Mouse (Mus musculus) right cerebral cortex, adult 18-20 months (tissue): ENCODE measurements around the gene Fam89b.

ENCODE experiments used
- DNase-seq: peaks from one replicate; pipeline ENCODE4 v3.0.0; 2022; ENCODE audit warnings: mixed read lengths

Gene Fam89b

DNA sequence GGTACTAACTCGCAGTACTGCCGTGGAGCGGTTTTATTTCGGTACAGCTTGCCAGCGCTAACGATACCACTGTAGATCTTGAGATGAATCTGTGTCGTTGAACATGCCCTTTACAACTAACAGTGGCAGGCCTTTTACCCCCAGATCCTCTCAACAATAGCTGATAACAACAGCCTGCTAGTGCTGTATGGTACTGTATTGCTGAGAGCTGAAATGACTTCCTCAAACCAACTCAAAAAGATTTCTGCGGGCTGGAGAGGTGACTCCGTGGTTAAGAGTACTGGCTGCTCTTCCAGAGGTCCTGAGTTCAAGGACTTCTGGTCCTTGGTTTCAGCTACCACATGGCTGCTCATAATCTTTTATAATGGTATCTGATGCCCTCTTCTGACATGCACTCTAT lies 4.9 kb upstream of the Fam89b start:
- no peak for DNase-seq

GRCm38 (mm10) chr19:5731264-5731978 lies 2.0 kb upstream of the Fam89b start:
- DNase-seq: peak; percentile 94

GRCm38 (mm10) chr19:5730314-5731186 lies 1.1 kb upstream of the Fam89b start:
- DNase-seq: no peak

- peak; percentile 52 for DNase-seq
Measured at GRCm38 (mm10) chr19:5728631-5729443, 616 bp downstream of the Fam89b start.

- DNase-seq: peak; percentile 79
Measured at GRCm38 (mm10) chr19:5727701-5728100, 1.8 kb downstream of the Fam89b start.

GRCm38 (mm10) chr19:5726961-5727578 lies 2.4 kb downstream of the Fam89b start:
- DNase-seq: no peak

DNA sequence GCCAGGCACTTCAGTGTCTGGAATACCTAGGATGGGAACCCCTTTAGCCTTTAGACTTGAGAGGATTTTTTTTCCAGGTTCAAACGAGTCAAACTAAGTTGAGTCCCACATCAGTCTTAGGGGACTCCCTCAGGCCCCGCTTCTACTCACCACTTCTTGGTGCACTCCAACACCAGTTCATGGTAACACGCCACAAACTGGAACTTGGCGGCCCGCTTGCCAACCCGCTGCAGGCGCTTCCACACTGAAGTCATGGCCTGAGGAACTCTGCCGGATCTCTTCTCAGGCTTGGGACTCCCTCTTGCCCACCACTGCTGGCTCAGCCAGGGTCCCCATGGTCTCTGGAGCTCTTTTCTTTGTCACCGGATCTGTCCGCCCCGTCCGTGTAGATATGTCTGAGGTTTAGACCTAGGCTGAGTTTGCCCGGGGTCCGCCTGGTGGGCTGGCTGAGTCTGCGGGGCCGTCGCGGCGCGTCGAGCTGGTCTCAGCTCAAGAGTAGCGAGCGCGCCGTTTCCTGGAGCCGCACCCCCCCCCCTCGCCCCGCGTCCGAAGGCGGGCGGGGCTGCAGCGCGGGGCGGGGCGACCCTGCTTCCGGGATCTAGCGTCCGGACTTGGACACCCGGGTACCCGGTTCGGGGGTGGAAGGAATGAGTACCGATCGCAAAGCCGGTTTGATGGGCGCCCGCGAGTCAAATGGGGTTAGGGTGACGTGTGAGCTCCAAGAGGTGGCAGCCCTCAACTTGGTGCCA lies 3.5 kb downstream of the Fam89b start, which contains the start of gene Ehbp1l1:
Gene Ehbp1l1 (minus strand): TSS at position 551 of the 749 bp plus-strand sequence.
- DNase-seq: no peak

DNA sequence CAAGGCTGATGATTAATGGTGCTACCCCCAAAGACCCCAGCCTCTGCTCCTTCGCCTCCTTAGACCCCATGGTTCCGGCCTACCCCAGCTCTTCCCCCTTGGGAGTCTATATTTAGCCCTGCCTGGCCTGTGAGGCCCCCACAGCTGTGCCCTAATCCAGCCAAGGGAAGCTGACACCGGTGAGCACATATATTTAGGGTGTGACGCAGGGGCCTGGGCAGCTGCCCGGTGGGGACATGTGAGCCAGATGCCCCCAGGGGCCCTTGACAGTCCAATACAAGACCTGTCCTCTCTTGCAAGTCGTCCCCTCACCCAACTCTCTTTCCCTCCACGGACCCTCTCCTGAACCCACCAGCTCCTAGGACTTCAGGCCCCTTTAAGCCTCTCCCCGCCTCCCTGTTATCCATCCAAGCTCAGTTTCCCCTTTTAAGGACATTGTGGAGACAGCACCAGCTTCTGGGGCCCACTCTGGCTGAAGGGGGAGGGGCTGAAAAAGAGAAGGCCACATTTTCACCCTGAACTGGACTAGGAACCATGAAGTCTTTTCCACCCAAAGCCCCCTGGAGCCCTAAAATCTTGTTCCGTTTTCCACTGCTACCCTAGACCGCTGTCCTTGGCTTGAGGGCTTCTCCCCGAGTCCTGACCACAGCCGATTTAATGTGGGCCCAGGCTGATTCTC lies 4.3 kb downstream of the Fam89b start:
- DNase-seq: no peak

DNA sequence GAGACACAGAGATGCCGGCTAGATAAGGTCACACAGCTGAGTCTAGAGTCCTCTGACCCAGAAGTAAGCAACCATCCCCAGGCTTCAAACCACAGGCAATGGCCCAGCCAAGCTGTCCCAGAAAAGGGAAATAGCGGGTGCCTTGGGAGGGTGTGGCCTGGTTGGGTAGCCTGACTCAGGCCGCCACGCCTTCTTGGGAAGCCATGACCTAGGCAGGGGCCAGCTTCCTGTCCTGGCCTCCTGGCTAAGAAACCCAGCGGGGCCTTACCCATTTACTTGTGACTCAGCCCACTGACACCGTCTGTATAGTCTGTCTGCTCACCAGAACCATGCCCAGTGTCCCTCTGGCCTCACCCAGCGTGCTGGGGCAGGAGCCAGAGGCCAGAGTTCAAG lies 4.9 kb downstream of the Fam89b start:
- DNase-seq: no peak

DNA sequence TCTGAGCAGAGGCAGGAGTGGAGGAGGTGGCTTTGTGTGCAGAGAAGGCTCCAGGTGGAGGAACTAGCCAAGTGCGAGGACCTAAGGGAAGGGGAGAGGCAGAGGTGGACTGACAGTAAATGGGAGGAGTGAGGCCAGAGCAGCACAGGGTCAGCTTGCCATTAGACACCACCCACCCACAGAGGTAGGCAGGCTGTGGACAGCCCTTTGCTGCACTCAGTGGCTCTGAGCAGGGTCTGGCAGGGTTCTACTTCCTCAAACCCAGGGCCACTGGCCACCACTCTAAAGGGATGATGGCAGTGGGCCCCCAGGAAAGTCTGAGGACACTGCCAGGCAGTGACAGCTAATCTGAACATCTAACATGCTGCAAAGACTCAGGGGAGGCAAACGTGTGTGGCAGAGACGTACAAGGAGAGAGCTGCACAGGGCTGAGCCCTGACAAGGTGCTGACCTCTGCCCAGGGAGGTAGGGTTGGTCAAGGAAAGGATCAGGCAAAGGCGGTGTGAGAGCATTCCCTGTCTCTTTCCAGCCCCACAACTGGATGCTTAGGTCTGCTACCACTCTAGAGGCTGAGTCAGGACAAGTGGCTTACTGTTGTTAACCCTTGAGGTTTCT lies 5.4 kb downstream of the Fam89b start:
- DNase-seq: no peak

- no peak for DNase-seq
Measured at GRCm38 (mm10) chr19:5722848-5723425, 6.5 kb downstream of the Fam89b start.

DNA sequence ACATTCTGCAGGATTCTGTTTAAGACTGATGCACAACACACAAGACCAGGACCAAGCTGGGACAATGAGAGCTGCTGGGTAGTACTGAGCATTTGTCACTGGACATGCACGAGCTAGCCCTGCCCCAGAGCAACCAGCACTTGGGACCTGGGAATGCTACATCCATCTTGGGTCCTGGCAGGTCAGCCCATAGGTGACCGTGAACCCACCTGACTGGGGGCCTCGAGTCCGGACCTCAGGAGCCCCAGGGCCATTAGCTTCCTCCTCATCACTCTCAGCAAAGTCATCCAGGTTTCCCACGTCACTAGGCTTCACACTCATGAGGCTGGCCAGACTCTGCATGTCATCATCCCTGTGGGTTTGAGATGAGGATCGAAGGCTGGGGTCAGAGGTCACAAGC lies 8.2 kb downstream of the Fam89b start:
- DNase-seq: no peak

- DNase-seq: no peak
Measured at GRCm38 (mm10) chr19:5716955-5717354, 12.5 kb downstream of the Fam89b start.

DNA sequence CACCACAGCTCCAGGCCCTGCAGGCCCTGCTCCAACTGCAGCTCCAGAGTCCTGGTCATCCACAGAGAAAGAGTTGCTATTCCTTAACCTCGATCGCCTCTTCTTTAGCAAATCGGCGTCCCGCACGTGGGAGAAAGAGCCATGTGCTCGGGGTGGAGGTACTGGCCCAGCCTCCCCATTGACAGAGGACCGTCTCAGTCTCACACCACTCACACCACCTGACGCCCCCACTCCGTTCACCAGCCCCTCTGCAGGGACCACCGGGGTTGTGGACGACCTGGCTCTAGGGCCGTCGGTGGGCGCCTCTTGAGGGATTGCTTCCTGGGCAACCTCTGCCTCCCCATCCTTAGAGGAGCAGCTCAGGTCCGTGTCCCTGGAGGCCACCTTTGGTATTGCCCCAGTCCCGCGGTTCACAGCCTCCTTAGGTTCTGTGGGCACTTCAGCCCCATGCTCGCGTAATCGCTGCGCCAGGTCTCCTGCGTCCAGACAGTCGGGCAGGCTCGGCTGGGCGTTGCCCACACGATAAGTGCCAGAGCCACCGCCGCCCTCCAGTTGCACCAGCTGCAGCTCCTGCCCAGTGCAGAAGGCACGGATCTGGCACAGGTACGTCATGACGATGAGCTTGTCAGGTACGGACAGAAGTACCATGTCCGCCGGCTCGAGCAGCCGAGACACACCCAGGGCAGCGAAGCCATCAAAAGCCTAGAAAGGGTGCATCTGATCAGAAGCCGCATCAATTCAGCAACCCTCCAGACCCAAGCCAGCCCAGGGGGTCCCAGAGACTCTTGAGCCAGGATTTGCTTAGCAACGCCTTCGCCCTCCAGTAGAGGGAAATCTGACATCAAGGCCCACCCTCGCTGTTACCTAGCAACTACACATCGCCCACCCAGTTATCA lies 13.4 kb downstream of the Fam89b start:
- no peak for DNase-seq

DNA sequence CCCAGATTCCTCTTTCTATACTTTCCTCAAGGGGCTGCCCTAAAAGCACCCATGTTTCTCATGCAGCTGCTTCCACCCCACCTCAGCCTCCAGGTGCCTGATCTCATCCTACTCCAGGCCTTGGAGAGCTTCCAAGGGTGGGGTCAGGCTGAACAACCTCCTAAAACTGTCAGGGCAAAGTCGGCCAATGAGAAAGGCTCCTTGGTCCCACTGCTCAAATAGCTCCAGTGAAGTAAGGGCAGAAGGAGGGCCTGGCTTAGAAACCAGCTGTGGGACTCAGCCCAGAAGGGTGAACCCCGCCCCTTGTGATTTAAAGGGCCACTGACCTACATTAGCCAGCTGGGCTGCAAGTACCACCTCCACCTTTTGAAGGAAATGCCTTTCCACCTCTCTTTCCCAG lies 15.7 kb downstream of the Fam89b start:
- DNase-seq: no peak

GRCm38 (mm10) chr19:5713255-5713654 lies 16.2 kb downstream of the Fam89b start:
- DNase-seq: no peak

DNA sequence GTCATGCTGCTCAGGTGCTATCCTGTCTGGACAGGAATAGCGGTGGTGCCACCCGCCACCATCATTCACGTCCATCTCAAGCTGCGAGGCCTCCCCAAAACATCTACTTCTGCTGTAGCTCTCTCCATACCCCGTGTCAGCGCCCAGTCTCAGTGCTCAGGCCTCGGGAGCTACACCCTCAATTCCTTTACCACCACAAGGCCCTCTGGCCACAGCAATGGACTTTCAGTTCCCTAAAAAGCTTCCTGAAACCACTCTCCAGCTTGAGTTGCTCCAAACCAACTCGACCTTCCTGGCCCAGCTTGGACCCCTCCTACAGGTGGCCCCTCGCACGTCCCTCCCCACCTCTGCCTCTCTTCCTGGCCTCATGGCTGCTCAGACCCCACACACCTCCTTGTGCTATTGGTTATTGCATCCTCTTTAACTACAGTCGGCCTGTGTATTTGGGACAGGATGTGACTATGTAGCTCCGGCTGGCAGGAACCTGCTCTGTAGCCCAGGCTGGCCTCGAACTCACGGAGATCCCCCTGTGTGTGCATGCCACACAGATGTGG lies 17.5 kb downstream of the Fam89b start:
- no peak for DNase-seq

- peak; percentile 74 for DNase-seq
Measured at GRCm38 (mm10) chr19:5711218-5711617, 18.2 kb downstream of the Fam89b start.

GRCm38 (mm10) chr19:5710581-5710980 lies 18.9 kb downstream of the Fam89b start:
- DNase-seq: no peak
